Mouse (Mus musculus) myocyte (in vitro differentiated cells): Measurements from ENCODE around the gene Rap1b.

Experiments
- CEBPB ChIP-seq: IDR thresholded peaks from 2 replicates; pipeline ENCODE4 v1.6.1; 2011; ENCODE audit warnings: mild to moderate bottlenecking, moderate library complexity; ENCODE audit not compliant: poor library complexity, insufficient read depth, severe bottlenecking
- E2F4 ChIP-seq: IDR thresholded peaks from one replicate; pipeline ENCODE4 v1.6.1; 2011; ENCODE audit warnings: mild to moderate bottlenecking, control low read depth, moderate library complexity; ENCODE audit not compliant: insufficient read depth
- MAX ChIP-seq: IDR thresholded peaks from one replicate; pipeline ENCODE4 v1.6.1; 2011; ENCODE audit warnings: low read depth, mild to moderate bottlenecking, control low read depth
- MYOD1 ChIP-seq, 3 experiments: IDR thresholded peaks; one replicate each; pipeline ENCODE4 v1.6.1; 2011; ENCODE audit warnings: control low read depth in 2 of 3, low read depth in 2 of 3, mild to moderate bottlenecking in 2 of 3, moderate library complexity in 1 of 3; ENCODE audit not compliant: insufficient read length in 2 of 3, control insufficient read depth in 1 of 3
- MYOG ChIP-seq, 3 experiments: IDR thresholded peaks; one replicate each; pipeline ENCODE4 v1.6.1; 2011; ENCODE audit warnings: control low read depth in 2 of 3, low read depth in 2 of 3, mild to moderate bottlenecking in 2 of 3; ENCODE audit not compliant: insufficient read length in 2 of 3, control insufficient read depth in 1 of 3, insufficient read depth in 1 of 3
- POLR2A ChIP-seq: IDR thresholded peaks from one replicate; pipeline ENCODE4 v1.6.1; 2011; ENCODE audit warnings: low read depth, mild to moderate bottlenecking, control low read depth, moderate library complexity; ENCODE audit not compliant: insufficient read length
- POLR2AphosphoS2 ChIP-seq: IDR thresholded peaks from one replicate; pipeline ENCODE4 v1.6.1; 2011; ENCODE audit warnings: low read depth, control low read depth; ENCODE audit not compliant: insufficient read length
- REST ChIP-seq: IDR thresholded peaks from one replicate; pipeline ENCODE4 v1.6.1; 2011; ENCODE audit warnings: mild to moderate bottlenecking, control low read depth, moderate library complexity; ENCODE audit not compliant: insufficient read depth, insufficient read length
- SRF ChIP-seq: IDR thresholded peaks from one replicate; pipeline ENCODE4 v1.6.1; 2011; ENCODE audit warnings: low read depth; ENCODE audit not compliant: control insufficient read depth, insufficient read length
- TCF12 ChIP-seq: IDR thresholded peaks from one replicate; pipeline ENCODE4 v1.6.1; 2011; ENCODE audit warnings: mild to moderate bottlenecking, control low read depth; ENCODE audit not compliant: poor library complexity, insufficient read depth, severe bottlenecking
- TCF3 ChIP-seq: IDR thresholded peaks from one replicate; pipeline ENCODE4 v1.6.1; 2011; ENCODE audit warnings: low read depth, control low read depth; ENCODE audit not compliant: insufficient read length
- USF1 ChIP-seq: IDR thresholded peaks from one replicate; pipeline ENCODE4 v1.6.1; 2011; ENCODE audit warnings: low read depth, mild to moderate bottlenecking, control low read depth, moderate library complexity

DNA sequence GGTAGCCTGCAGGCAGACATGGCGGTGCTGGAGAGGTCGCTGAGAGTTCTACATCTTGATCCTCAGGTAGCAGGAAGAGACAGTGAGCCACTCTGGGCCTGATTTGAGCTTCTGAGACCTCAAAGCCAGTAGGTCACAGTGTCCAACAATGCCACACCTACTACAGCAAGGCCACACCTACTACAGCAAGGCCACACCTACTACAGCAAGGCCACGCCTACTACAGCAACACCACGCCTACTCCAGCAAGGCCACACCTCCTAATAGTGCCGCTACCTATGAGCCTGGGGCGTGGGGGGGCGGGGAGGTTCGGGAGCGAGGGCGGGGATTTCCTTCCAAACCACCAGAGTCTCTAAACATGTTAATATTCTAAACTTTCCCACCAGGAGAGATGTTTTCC, 45.5 kb upstream of the Rap1b start:
- no peak for TF ChIP-seq POLR2A
- no peak for TF ChIP-seq E2F4
- no peak for TF ChIP-seq MYOD1 (IDR thresholded peaks at IDR 0.05; ENCODE audit: control insufficient read depth in 1 of 3, insufficient read length in 2 of 3, low read depth in 2 of 3)
- no peak for TF ChIP-seq POLR2AphosphoS2
- no peak for TF ChIP-seq CEBPB
- no peak for TF ChIP-seq MYOG (IDR thresholded peaks at IDR 0.05; ENCODE audit: control insufficient read depth in 1 of 3, insufficient read depth in 1 of 3, insufficient read length in 2 of 3, low read depth in 2 of 3)
- no peak for TF ChIP-seq MAX
- TF ChIP-seq USF1 = no peak
- TF ChIP-seq TCF12 = no peak
- no peak for TF ChIP-seq SRF
- TF ChIP-seq REST = no peak
- no peak for TF ChIP-seq TCF3
